Mouse (Mus musculus): ENCODE measurements at regions not wholly inside any gene's neighbourhood (a gene's known extent, or its start where the extent isn't known, plus 50 kb on each side); places are given as distances from the start of the nearest gene placed in this dataset.

GRCm38 (mm10) chr6:94938949-94939348, 178.1 kb upstream of the Kbtbd8 start:
- Histone ChIP-seq H3K36me3 (ENCODE audit: insufficient read depth, low read length) (no peaks in the 10 kb centered on the region), H3K4me2 (replicated peaks; ENCODE audit: low read depth, low read length) (no peak overlapping the region), H3K4me1 (ENCODE audit: insufficient read depth, low read depth, low read length) (no peaks in the 10 kb centered on the region), H3K4me3 (ENCODE audit: low read depth, low read length) (no peak overlapping the region), H3K27ac (ENCODE audit: low read length) (no peak overlapping the region), H3K27me3 (replicated peaks; ENCODE audit: insufficient read depth, low read length) (no peaks in the 10 kb centered on the region), H3K9me3 (ENCODE audit: low read length) (no peaks in the 10 kb centered on the region), H3K9ac (replicated peaks; ENCODE audit: low read depth) (no peak overlapping the region)
- WGBS: 80% methylated on average over 2 of the region's 2 CpGs
- no peak for DNase-seq (ENCODE audit: low spot score)
- ATAC-seq: no peak
- TF ChIP-seq EP300 (IDR thresholded peaks at IDR 0.05): no peak
- TF ChIP-seq CTCF (IDR thresholded peaks at IDR 0.05): no peak

GRCm38 (mm10) chr6:94936206-94936605, 180.8 kb upstream of the Kbtbd8 start:
- no peaks in the 10 kb centered on the region for H3K9me3 ChIP-seq (ENCODE audit: low read length)
- ATAC-seq: no peak
- no peaks in the 10 kb centered on the region for H3K4me1 ChIP-seq (ENCODE audit: insufficient read depth, low read depth, low read length)
- H3K9ac ChIP-seq (replicated peaks; ENCODE audit: low read depth): no peak overlapping the region
- H3K4me3 ChIP-seq (ENCODE audit: low read depth, low read length): no peak overlapping the region
- 70% methylated on average over 5 of the region's 5 CpGs for WGBS
- no peak for DNase-seq (ENCODE audit: low spot score)
- no peaks in the 10 kb centered on the region for H3K27me3 ChIP-seq (replicated peaks; ENCODE audit: insufficient read depth, low read length)
- TF ChIP-seq EP300 (IDR thresholded peaks at IDR 0.05) (no peak), CTCF (IDR thresholded peaks at IDR 0.05) (no peak)
- no peaks in the 10 kb centered on the region for H3K36me3 ChIP-seq (ENCODE audit: insufficient read depth, low read length)
- no peak overlapping the region for H3K27ac ChIP-seq (ENCODE audit: low read length)
- H3K4me2 ChIP-seq (replicated peaks; ENCODE audit: low read depth, low read length): no peak overlapping the region

- WGBS: 61% methylated on average over 1 of the region's 1 CpGs
- no peak for DNase-seq (ENCODE audit: low spot score)
- no peaks in the 10 kb centered on the region for H3K4me1 ChIP-seq (ENCODE audit: insufficient read depth, low read depth, low read length)
- H3K27ac ChIP-seq (ENCODE audit: low read length): no peak overlapping the region
- TF ChIP-seq CTCF (IDR thresholded peaks at IDR 0.05) (no peak), EP300 (IDR thresholded peaks at IDR 0.05) (no peak)
- H3K9ac ChIP-seq (replicated peaks; ENCODE audit: low read depth): no peak overlapping the region
- no peak overlapping the region for H3K4me3 ChIP-seq (ENCODE audit: low read depth, low read length)
- no peak overlapping the region for H3K4me2 ChIP-seq (replicated peaks; ENCODE audit: low read depth, low read length)
- H3K9me3 ChIP-seq (ENCODE audit: low read length): no peaks in the 10 kb centered on the region
- no peak for ATAC-seq
- no peaks in the 10 kb centered on the region for H3K36me3 ChIP-seq (ENCODE audit: insufficient read depth, low read length)
- no peaks in the 10 kb centered on the region for H3K27me3 ChIP-seq (replicated peaks; ENCODE audit: insufficient read depth, low read length)
These were observed 181.3 kb upstream of the Kbtbd8 start for GRCm38 (mm10) chr6:94935706-94936105.

GRCm38 (mm10) chr6:94927811-94928210, 189.2 kb upstream of the Kbtbd8 start:
- H3K9ac ChIP-seq (replicated peaks; ENCODE audit: low read depth): no peak overlapping the region
- no peaks in the 10 kb centered on the region for H3K36me3 ChIP-seq (ENCODE audit: insufficient read depth, low read length)
- H3K27me3 ChIP-seq (replicated peaks; ENCODE audit: insufficient read depth, low read length): no peaks in the 10 kb centered on the region
- no peak overlapping the region for H3K27ac ChIP-seq (ENCODE audit: low read length)
- TF ChIP-seq EP300 (IDR thresholded peaks at IDR 0.05) (no peak), CTCF (IDR thresholded peaks at IDR 0.05) (no peak)
- DNase-seq (ENCODE audit: low spot score): no peak
- H3K4me3 ChIP-seq (ENCODE audit: low read depth, low read length): no peak overlapping the region
- no peak for ATAC-seq
- no peaks in the 10 kb centered on the region for H3K9me3 ChIP-seq (ENCODE audit: low read length)
- WGBS: 82% methylated on average over 6 of the region's 6 CpGs
- no peak overlapping the region for H3K4me2 ChIP-seq (replicated peaks; ENCODE audit: low read depth, low read length)
- no peaks in the 10 kb centered on the region for H3K4me1 ChIP-seq (ENCODE audit: insufficient read depth, low read depth, low read length)

GRCm38 (mm10) chr6:94926652-94927211, 190.3 kb upstream of the Kbtbd8 start:
- Histone ChIP-seq H3K4me2 (replicated peaks; ENCODE audit: low read depth, low read length) (no peak overlapping the region), H3K4me3 (ENCODE audit: low read depth, low read length) (no peak overlapping the region), H3K36me3 (ENCODE audit: insufficient read depth, low read length) (no peaks in the 10 kb centered on the region), H3K27ac (ENCODE audit: low read length) (no peak overlapping the region), H3K27me3 (replicated peaks; ENCODE audit: insufficient read depth, low read length) (no peaks in the 10 kb centered on the region), H3K9ac (replicated peaks; ENCODE audit: low read depth) (no peak overlapping the region), H3K4me1 (ENCODE audit: insufficient read depth, low read depth, low read length) (no peaks in the 10 kb centered on the region), H3K9me3 (ENCODE audit: low read length) (no peaks in the 10 kb centered on the region)
- DNase-seq (ENCODE audit: low spot score): no peak
- 88% methylated on average over 8 of the region's 8 CpGs for WGBS
- ATAC-seq: no peak
- TF ChIP-seq CTCF (IDR thresholded peaks at IDR 0.05): no peak
- no peak for TF ChIP-seq EP300 (IDR thresholded peaks at IDR 0.05)

GRCm38 (mm10) chr6:94925408-94925807, 191.6 kb upstream of the Kbtbd8 start:
- WGBS: 89% methylated on average over 1 of the region's 1 CpGs
- no peak for DNase-seq (ENCODE audit: low spot score)
- no peaks in the 10 kb centered on the region for H3K9me3 ChIP-seq (ENCODE audit: low read length)
- no peak for TF ChIP-seq EP300 (IDR thresholded peaks at IDR 0.05)
- no peak for TF ChIP-seq CTCF (IDR thresholded peaks at IDR 0.05)
- no peak overlapping the region for H3K27ac ChIP-seq (ENCODE audit: low read length)
- ATAC-seq: no peak
- no peaks in the 10 kb centered on the region for H3K4me1 ChIP-seq (ENCODE audit: insufficient read depth, low read depth, low read length)
- no peak overlapping the region for H3K4me3 ChIP-seq (ENCODE audit: low read depth, low read length)
- H3K9ac ChIP-seq (replicated peaks; ENCODE audit: low read depth): no peak overlapping the region
- no peaks in the 10 kb centered on the region for H3K36me3 ChIP-seq (ENCODE audit: insufficient read depth, low read length)
- H3K27me3 ChIP-seq (replicated peaks; ENCODE audit: insufficient read depth, low read length): no peaks in the 10 kb centered on the region
- no peak overlapping the region for H3K4me2 ChIP-seq (replicated peaks; ENCODE audit: low read depth, low read length)
